Mouse (Mus musculus) testis, adult 2 months (tissue): ENCODE measurements at regions not wholly inside any gene's neighbourhood (a gene's known extent, or its start where the extent isn't known, plus 50 kb on each side); places are given as distances from the start of the nearest gene placed in this dataset.

Source experiments
- CTCF ChIP-seq: fragments of 200-500 bp; IDR thresholded peaks from 2 replicates; pipeline ENCODE4 v1.5.1; 2012; ENCODE audit warnings: low read depth, mild to moderate bottlenecking, inconsistent platforms, low read length, moderate library complexity; ENCODE audit not compliant: control insufficient read depth, insufficient read depth, insufficient replicate concordance
- POLR2A ChIP-seq: fragments of 200-500 bp; IDR thresholded peaks from 2 replicates; pipeline ENCODE4 v1.6.1; 2012; ENCODE audit warnings: low read depth, mild to moderate bottlenecking, inconsistent platforms, low read length, moderate library complexity; ENCODE audit not compliant: control insufficient read depth

DNA sequence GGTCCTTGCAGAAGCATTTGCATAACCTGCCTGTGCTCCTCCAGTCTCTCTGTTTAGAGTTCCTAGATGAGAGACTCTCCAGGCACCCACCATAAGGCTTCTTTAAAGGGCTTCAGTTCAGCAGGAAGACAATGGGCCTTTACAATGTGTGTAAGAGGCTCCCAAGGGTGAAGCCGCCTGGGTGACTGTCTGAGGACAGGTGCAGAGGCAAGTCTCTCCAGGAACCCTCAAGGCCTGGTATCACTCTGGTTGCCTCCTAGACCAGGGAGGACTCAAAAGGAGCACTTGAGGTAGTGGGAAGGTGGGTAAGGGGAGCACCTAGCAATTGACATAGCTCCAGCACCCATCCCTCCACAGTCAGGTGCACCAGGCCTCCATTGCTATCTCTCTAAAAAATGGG lies 55.8 kb upstream of the Irx2 start:
- TF ChIP-seq CTCF (no peak), POLR2A (no peak)
